Mouse (Mus musculus) heart, adult 2 months (tissue): ENCODE measurements around the gene Nrip3. TPM values are rescaled to one million over a fixed set of nuclear protein-coding genes. Genes with fewer than 3 reads are reported as not detected.

Experiments used
- DNase-seq, 2 experiments: peaks; one replicate each; pipeline ENCODE4 v3.0.0; 2021
- H3K27ac ChIP-seq: fragments of 200-600 bp; 2 replicates; pipeline ENCODE4 v1.8.1; 2022
- H3K27me3 ChIP-seq: fragments of 200-500 bp; 2 replicates; pipeline ENCODE4 v1.6.1; 2012; ENCODE audit warnings: mild to moderate bottlenecking, low read length, inconsistent platforms, mixed read lengths; ENCODE audit not compliant: control insufficient read depth, insufficient read depth
- H3K36me3 ChIP-seq: fragments of 200-500 bp; 2 replicates; pipeline ENCODE4 v1.6.1; 2012; ENCODE audit warnings: low read length, inconsistent platforms; ENCODE audit not compliant: control insufficient read depth, insufficient read depth
- H3K4me1 ChIP-seq: fragments of 200-500 bp; 2 replicates; pipeline ENCODE4 v1.6.1; 2011; ENCODE audit warnings: low read length; ENCODE audit not compliant: control insufficient read depth, insufficient read depth
- H3K4me3 ChIP-seq: fragments of 200-600 bp; 2 replicates; pipeline ENCODE4 v1.8.1; 2022
- H3K79me2 ChIP-seq: fragments of 200-500 bp; replicated peaks from 2 replicates; pipeline ENCODE4 v1.6.1; 2012; ENCODE audit warnings: mild to moderate bottlenecking, inconsistent platforms, low read length, moderate library complexity, mixed read lengths; ENCODE audit not compliant: control insufficient read depth, insufficient read depth
- H3K9ac ChIP-seq: fragments of 200-500 bp; 2 replicates; pipeline ENCODE4 v1.6.1; 2012; ENCODE audit warnings: low read depth, mild to moderate bottlenecking, control low read depth, inconsistent platforms, low read length, mixed read lengths
- CTCF ChIP-seq: fragments of 200-600 bp; IDR thresholded peaks from 2 replicates; pipeline ENCODE4 v1.8.1; 2022; ENCODE audit warnings: antibody characterized with exemption, mild to moderate bottlenecking, moderate library complexity
- EP300 ChIP-seq: fragments of 200-500 bp; IDR thresholded peaks from 2 replicates; pipeline ENCODE4 v1.6.1; 2011; ENCODE audit warnings: low read depth, low read length, control low read depth; ENCODE audit not compliant: insufficient read depth
- POLR2A ChIP-seq: fragments of 200-500 bp; IDR thresholded peaks from 2 replicates; pipeline ENCODE4 v1.6.1; 2011; ENCODE audit warnings: mild to moderate bottlenecking, low read depth, low read length, control low read depth; ENCODE audit not compliant: insufficient read depth
- WGBS: fragments of 180-500 bp; shearing (Covaris S2); methylation state at CpG from one replicate; pipeline ENCODE4 v1.1.7; 2018; 5-methylcytosine and 5-hydroxymethylcytosine counted together
- intact Hi-C: fragments of 180-260 bp; cut with DNase I; formaldehyde crosslinking; loops from one replicate; pipeline ENCODE4 v1.15.1; 2025
- long read RNA-seq: library from polyadenylated mRNA; stranded (forward); transcript quantifications from one replicate; pipeline ENCODE4 v2.0.0, GENCODE M21; 2021
- polyA plus RNA-seq: library from polyadenylated mRNA; depleted of rRNA; stranded (reverse); fragments of >200 nt; gene quantifications from 2 replicates; pipeline ENCODE4 v1.2.3, GENCODE M21; 2012; rRNA removed
- total RNA-seq, 2 experiments: library from RNA; stranded (reverse); gene quantifications; 2 replicates each; pipeline ENCODE4 v1.2.3; 2021

Nrip3 gene
- total RNA-seq: under 1 TPM; 0.05 to 0.36 TPM
- 0.10 and 0.15 TPM in 2 replicates for polyA plus RNA-seq
- long read RNA-seq: 0 reads

GRCm38 (mm10) chr7:109781470-109782203 is at the start of gene Nrip3:
Nrip3 (minus strand) TSS chr7:109782025.
- peak; percentile 59 to 70 for DNase-seq
- TF ChIP-seq POLR2A (no peak), EP300 (no peak), CTCF (no peak)
- no peaks in the 10 kb centered on the region for H3K79me2 ChIP-seq
- H3K4me3 ChIP-seq: peak within 1 kb of the TSS; percentile 50
- peaks cover 5% of the 10 kb centered on the region; the same call in 1 of the 2 replicates for H3K27me3 ChIP-seq
- no peak within 1 kb of the TSS for H3K27ac ChIP-seq
- intact Hi-C loops: no loop called here
- H3K9ac ChIP-seq: no peak within 1 kb of the TSS
- no peaks in the 10 kb centered on the region for H3K36me3 ChIP-seq
- H3K4me1 ChIP-seq: no peaks in the 10 kb centered on the region
- WGBS: 2% methylated on average over 52 of the region's 52 CpGs

- Histone ChIP-seq H3K27me3 (no peaks in the 10 kb centered on the region), H3K4me3 (no peak overlapping the region), H3K9ac (no peak overlapping the region), H3K4me1 (no peaks in the 10 kb centered on the region), H3K27ac (no peak overlapping the region), H3K79me2 (no peaks in the 10 kb centered on the region), H3K36me3 (no peaks in the 10 kb centered on the region)
- no peak for DNase-seq
- TF ChIP-seq EP300 (no peak), POLR2A (no peak), CTCF (no peak)
- WGBS: 75% methylated on average over 2 of the region's 2 CpGs
- intact Hi-C loops: no loop called here
Measured at GRCm38 (mm10) chr7:109831376-109831775, 49.6 kb upstream of the Nrip3 start.

GRCm38 (mm10) chr7:109826911-109827310 is 45.1 kb upstream of the Nrip3 start:
- 0 out of 2 replicates have a peak, but pooled peaks have one; percentile 13 for TF ChIP-seq EP300
- no peak for TF ChIP-seq CTCF
- Histone ChIP-seq H3K27me3 (no peaks in the 10 kb centered on the region), H3K79me2 (no peaks in the 10 kb centered on the region), H3K36me3 (no peaks in the 10 kb centered on the region), H3K4me1 (no peaks in the 10 kb centered on the region), H3K27ac (no peak overlapping the region; the same call in 1 of the 2 replicates), H3K4me3 (no peak overlapping the region), H3K9ac (no peak overlapping the region)
- DNase-seq: no peak
- 46% methylated on average over 8 of the region's 8 CpGs for WGBS
- intact Hi-C loops: no loop called here

GRCm38 (mm10) chr7:109825293-109825692 is 43.5 kb upstream of the Nrip3 start:
- 71% methylated on average over 14 of the region's 14 CpGs for WGBS
- no peak for DNase-seq
- H3K36me3 ChIP-seq: no peaks in the 10 kb centered on the region
- no peak overlapping the region for H3K27ac ChIP-seq
- no peaks in the 10 kb centered on the region for H3K27me3 ChIP-seq
- intact Hi-C loops: no loop called here
- TF ChIP-seq EP300 (no peak), POLR2A (no peak), CTCF (no peak)
- H3K4me1 ChIP-seq: no peaks in the 10 kb centered on the region
- H3K79me2 ChIP-seq: no peaks in the 10 kb centered on the region
- H3K9ac ChIP-seq: no peak overlapping the region
- H3K4me3 ChIP-seq: no peak overlapping the region

GRCm38 (mm10) chr7:109818600-109818999 is 36.8 kb upstream of the Nrip3 start:
- Histone ChIP-seq H3K27me3 (no peaks in the 10 kb centered on the region), H3K36me3 (no peaks in the 10 kb centered on the region), H3K4me1 (no peaks in the 10 kb centered on the region), H3K4me3 (no peak overlapping the region), H3K79me2 (no peaks in the 10 kb centered on the region), H3K9ac (no peak overlapping the region), H3K27ac (no peak overlapping the region)
- DNase-seq: no peak
- intact Hi-C loops: no loop called here
- TF ChIP-seq POLR2A (no peak), EP300 (no peak), CTCF (no peak)
- WGBS: 66% methylated on average over 4 of the region's 4 CpGs

- Histone ChIP-seq H3K4me1 (no peaks in the 10 kb centered on the region), H3K27ac (no peak overlapping the region), H3K4me3 (no peak overlapping the region), H3K79me2 (no peaks in the 10 kb centered on the region), H3K9ac (no peak overlapping the region), H3K27me3 (no peaks in the 10 kb centered on the region), H3K36me3 (no peaks in the 10 kb centered on the region)
- intact Hi-C loops: no loop called here
- no peak for DNase-seq
- TF ChIP-seq CTCF: no peak
- no peak for TF ChIP-seq POLR2A
- TF ChIP-seq EP300: no peak
Measured at GRCm38 (mm10) chr7:109817954-109818353, 36.1 kb upstream of the Nrip3 start.
